Mouse (Mus musculus) spleen, postnatal 10 days (tissue): ENCODE measurements at regions not wholly inside any gene's neighbourhood (a gene's known extent, or its start where the extent isn't known, plus 50 kb on each side); places are given as distances from the start of the nearest gene placed in this dataset.
"Not testable (repeated sequence)": the region's sequence is repeated elsewhere in the genome, so short reads cannot be mapped to it uniquely, and the experiment has no call there.

Experiments used
- DNase-seq, 2 experiments: peaks; one replicate each; pipeline ENCODE4 v3.0.0; 2021 to 2022; ENCODE audit warnings: low spot score in 2 of 2

DNA sequence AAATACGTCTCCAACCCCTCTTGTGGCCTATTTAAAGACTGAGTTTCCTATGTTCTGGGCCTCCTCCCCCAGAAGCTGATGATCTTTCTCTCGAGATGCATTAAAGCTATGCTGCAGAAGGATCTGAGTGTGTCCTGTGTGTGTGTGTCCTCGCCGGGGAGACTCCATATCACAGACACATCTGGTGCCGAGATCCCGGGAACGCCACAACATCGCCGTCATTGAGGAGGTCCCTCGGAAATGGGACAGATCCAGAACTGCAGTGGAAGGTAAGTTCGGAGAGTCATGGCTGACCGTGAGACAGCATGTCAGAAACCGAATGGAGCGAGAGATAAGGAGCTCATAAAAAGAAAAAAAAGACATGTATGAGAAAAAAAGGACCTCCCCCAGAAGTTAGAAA is 53.3 kb downstream of the Btbd35f29 start:
- peak in 1 of 2 experiments; percentile 13 for DNase-seq

GRCm38 (mm10) chrX:31175549-31175948 is 58.1 kb downstream of the Btbd35f29 start:
- not testable (repeated sequence) for DNase-seq

- DNase-seq: not testable (repeated sequence)
Measured at GRCm38 (mm10) chrX:31176137-31176536, 58.7 kb downstream of the Btbd35f29 start.
